Comparison of ENCODE assay signal across 7 mouse cellular contexts in the genomic region with DNA sequence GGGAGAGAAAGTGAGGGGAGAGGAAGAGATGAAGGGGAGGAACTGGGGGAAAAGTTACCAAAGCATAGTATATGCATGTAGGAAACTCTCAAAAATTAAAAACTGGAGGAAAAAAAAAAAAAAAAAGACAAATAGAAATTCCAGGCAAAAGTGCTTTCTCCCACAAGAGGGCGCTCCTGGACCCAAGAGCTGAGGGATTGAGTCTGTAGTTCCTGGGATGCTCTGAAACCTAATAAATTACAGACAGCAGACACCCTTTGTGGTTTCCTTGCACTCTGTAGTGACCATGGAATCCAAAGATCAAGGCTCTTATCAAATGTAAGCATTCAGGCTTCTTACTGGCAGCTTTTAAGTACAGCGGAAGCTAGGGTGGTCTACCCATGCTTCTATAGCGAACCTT.
A peak's percentile ranks its signal among the peaks of the same experiment; 100 is the strongest.
DNase-seq lines count a peak whose midpoint lies in the region; ATAC-seq and TF ChIP-seq lines count a peak whose summit lies in the region.

No protein-coding gene starts in this region.

- peak; percentile 79 for TF ChIP-seq CTCF in hindbrain, postnatal 0 days (IDR thresholded peaks at IDR 0.05; ENCODE audit: low read depth)

- H3K27me3 ChIP-seq in embryonic facial prominence, embryonic 11.5 days (ENCODE audit: control insufficient read depth, insufficient read depth, low read length) = no peaks in the 10 kb centered on the region
- no peaks in the 10 kb centered on the region for H3K27me3 ChIP-seq in hindbrain, postnatal 0 days (ENCODE audit: insufficient read depth, low read length)
- H3K27me3 ChIP-seq in splenic B cell, adult 2 months (ENCODE audit: control insufficient read depth, insufficient read depth, low read length, poor library complexity, severe bottlenecking) = no peaks in the 10 kb centered on the region

- H3K9ac ChIP-seq in embryonic facial prominence, embryonic 11.5 days (replicated peaks; ENCODE audit: low read length) = no peak overlapping the region
- no peak overlapping the region for H3K9ac ChIP-seq in hindbrain, postnatal 0 days (replicated peaks; ENCODE audit: low read length)

- no peak overlapping the region for H3K4me2 ChIP-seq in embryonic facial prominence, embryonic 11.5 days (ENCODE audit: low read depth, low read length)
- no peak overlapping the region for H3K4me2 ChIP-seq in hindbrain, postnatal 0 days (ENCODE audit: low read depth, low read length)

- H3K4me3 ChIP-seq in embryonic facial prominence, embryonic 11.5 days (ENCODE audit: low read depth, low read length) = no peak overlapping the region
- no peak overlapping the region for H3K4me3 ChIP-seq in hindbrain, postnatal 0 days (ENCODE audit: low read length)

- H3K4me1 ChIP-seq in embryonic facial prominence, embryonic 11.5 days (ENCODE audit: control insufficient read depth, insufficient read depth, low read length) = no peaks in the 10 kb centered on the region
- peaks cover 6% of the 10 kb centered on the region; the same call in 1 of the 2 replicates for H3K4me1 ChIP-seq in hindbrain, postnatal 0 days (ENCODE audit: insufficient read depth, low read length)

- DNase-seq in ovary, postnatal 14 days (ENCODE audit: low spot score) = peak; percentile 63
- DNase-seq in ovary, adult 18-20 months (ENCODE audit: low spot score) = no peak
- DNase-seq in adrenal gland, postnatal 36 days = peak; percentile 76 to 83
- peak; percentile 78 for DNase-seq in embryonic facial prominence, embryonic 11.5 days (ENCODE audit: low spot score)
- DNase-seq in hindbrain, postnatal 0 days (ENCODE audit: low spot score) = peak; percentile 85
- DNase-seq in lung, postnatal 14 days = peak; percentile 84
- DNase-seq in splenic B cell, adult 2 months (ENCODE audit: low read depth, low spot score) = peak; percentile 25

- ATAC-seq in embryonic facial prominence, embryonic 11.5 days (replicated peaks; ENCODE audit: insufficient number of reproducible peaks, low FRiP score, low TSS enrichment, low read depth) = no peak
- ATAC-seq in hindbrain, postnatal 0 days = no peak

- WGBS in embryonic facial prominence, embryonic 11.5 days = 62% methylated on average over 3 of the region's 3 CpGs
- 62% methylated on average over 3 of the region's 3 CpGs for WGBS in hindbrain, postnatal 0 days

- no peaks in the 10 kb centered on the region for H3K9me3 ChIP-seq in embryonic facial prominence, embryonic 11.5 days (replicated peaks; ENCODE audit: control insufficient read depth, low read length)
- no peaks in the 10 kb centered on the region for H3K9me3 ChIP-seq in hindbrain, postnatal 0 days (ENCODE audit: low read length)

- H3K36me3 ChIP-seq in embryonic facial prominence, embryonic 11.5 days (replicated peaks; ENCODE audit: control insufficient read depth, insufficient read depth, low read depth, low read length) = no peaks in the 10 kb centered on the region
- H3K36me3 ChIP-seq in hindbrain, postnatal 0 days (ENCODE audit: insufficient read depth, low read length) = no peaks in the 10 kb centered on the region
- no peaks in the 10 kb centered on the region for H3K36me3 ChIP-seq in splenic B cell, adult 2 months (ENCODE audit: control insufficient read depth, insufficient read depth, low read length, poor library complexity, severe bottlenecking)

- no peak overlapping the region for H3K27ac ChIP-seq in embryonic facial prominence, embryonic 11.5 days (replicated peaks; ENCODE audit: low read depth, low read length)
- peak overlapping the region; percentile 45 for H3K27ac ChIP-seq in hindbrain, postnatal 0 days
